Mouse (Mus musculus) embryonic facial prominence, embryonic 15.5 days (tissue): ENCODE measurements around the gene Adcy5. TPM values are rescaled to one million over a fixed set of nuclear protein-coding genes. Genes with fewer than 3 reads are reported as not detected.

ENCODE experiments used
- ATAC-seq: fragments of 200-750 bp; cut with Nextera tagmentation; 2 replicates; pipeline ENCODE4 v1.8.0; 2017; ENCODE audit warnings: low read depth, moderate TSS enrichment; ENCODE audit not compliant: insufficient number of reproducible peaks, low FRiP score, low TSS enrichment
- H3K27ac ChIP-seq: fragments of 300-500 bp; sonication (generic); replicated peaks from 2 replicates; pipeline ENCODE4 v1.5.1; 2015; ENCODE audit warnings: mild to moderate bottlenecking, inconsistent platforms
- H3K27me3 ChIP-seq: fragments of 300-500 bp; sonication (generic); 2 replicates; pipeline ENCODE4 v1.6.1; 2015; ENCODE audit warnings: inconsistent platforms
- H3K36me3 ChIP-seq: fragments of 300-500 bp; sonication (generic); 2 replicates; pipeline ENCODE4 v1.6.1; 2015; ENCODE audit warnings: mild to moderate bottlenecking, inconsistent platforms
- H3K4me1 ChIP-seq: fragments of 300-500 bp; sonication (generic); 2 replicates; pipeline ENCODE4 v1.6.1; 2015; ENCODE audit warnings: inconsistent platforms
- H3K4me2 ChIP-seq: fragments of 300-500 bp; sonication (generic); replicated peaks from 2 replicates; pipeline ENCODE4 v1.6.1; 2015; ENCODE audit warnings: mild to moderate bottlenecking, inconsistent platforms
- H3K4me3 ChIP-seq: fragments of 300-500 bp; sonication (generic); replicated peaks from 2 replicates; pipeline ENCODE4 v1.5.1; 2015; ENCODE audit warnings: mild to moderate bottlenecking, inconsistent platforms
- H3K9ac ChIP-seq: fragments of 300-500 bp; sonication (generic); 2 replicates; pipeline ENCODE4 v1.6.1; 2015; ENCODE audit warnings: inconsistent platforms
- H3K9me3 ChIP-seq: fragments of 300-500 bp; sonication (generic); replicated peaks from 2 replicates; pipeline ENCODE4 v1.6.1; 2016; ENCODE audit warnings: inconsistent platforms
- whole genome bisulfite sequencing: fragments of 180-500 bp; shearing (Covaris S2); methylation state at CpG from one replicate; pipeline ENCODE4 v1.1.7; 2015; 5-methylcytosine and 5-hydroxymethylcytosine counted together
- polyA plus RNA-seq: library from polyadenylated mRNA; unstranded; fragments of >200 nt; fragmentation: Nextera tagmentation; extraction: Ambion mirVana; gene quantifications from 2 replicates; pipeline ENCODE4 v1.2.1, GENCODE M21; 2015

The Adcy5 gene
- polyA plus RNA-seq, 1 experiment from 2014 or later, result 3.3 TPM

DNA sequence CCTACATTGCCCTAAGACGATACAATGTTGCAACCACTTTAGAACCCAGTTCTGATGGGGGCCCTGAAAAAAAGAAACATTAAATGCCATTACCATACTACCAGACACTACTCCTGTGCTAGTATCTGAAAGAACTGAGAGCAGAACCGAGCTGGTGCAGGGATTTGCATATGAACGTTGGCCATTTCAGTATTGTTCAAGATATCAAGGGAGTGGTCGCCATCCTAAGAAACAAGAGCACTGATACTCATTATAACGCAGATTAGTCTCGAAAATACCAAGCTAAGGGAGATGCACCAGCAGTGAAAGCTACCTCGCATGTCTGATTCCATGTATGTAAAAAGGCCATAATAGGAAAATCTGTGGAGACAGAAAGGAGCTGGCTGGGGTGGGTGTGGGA, 82.4 kb downstream of the Adcy5 start:
- Histone ChIP-seq H3K4me3 (no peak overlapping the region), H3K4me2 (no peak overlapping the region), H3K9me3 (no peaks in the 10 kb centered on the region), H3K27ac (no peak overlapping the region), H3K9ac (no peak overlapping the region), H3K27me3 (no peaks in the 10 kb centered on the region), H3K4me1 (peaks cover 15% of the 10 kb centered on the region), H3K36me3 (no peaks in the 10 kb centered on the region)
- no peak for ATAC-seq
- WGBS, result 87% methylated on average over 7 of the region's 7 CpGs

DNA sequence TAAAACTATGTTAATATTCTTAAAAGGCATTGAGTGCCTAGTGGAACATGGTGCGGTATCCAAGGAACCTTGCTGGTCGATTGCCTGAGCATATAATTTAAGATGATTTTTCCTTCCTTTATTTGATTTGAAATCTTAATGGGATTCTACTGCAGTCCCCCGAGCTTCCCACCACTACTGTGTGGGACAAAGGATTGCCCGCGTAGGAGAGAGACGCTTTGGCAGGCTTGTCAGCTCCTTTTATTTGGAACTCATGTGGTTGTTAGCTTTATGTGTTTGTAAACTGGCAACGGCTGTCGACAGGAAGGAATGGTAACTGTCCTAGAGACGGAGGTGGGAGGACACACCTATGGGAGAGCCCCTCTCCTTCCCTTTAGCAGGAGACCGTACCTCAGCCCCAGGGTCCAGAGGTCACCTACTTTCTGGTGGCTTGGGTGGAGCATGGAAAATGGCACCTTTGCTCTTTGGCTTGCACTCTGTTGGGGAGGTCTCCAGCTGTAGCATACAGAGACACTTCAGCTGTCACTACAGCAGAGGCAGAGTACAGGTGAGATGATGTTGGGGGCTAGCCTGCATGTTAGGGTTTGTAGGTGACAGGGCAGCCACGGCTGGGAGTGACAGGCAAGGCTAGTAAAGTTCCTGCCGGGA, 84.8 kb downstream of the Adcy5 start:
- Histone ChIP-seq H3K27me3 (no peaks in the 10 kb centered on the region), H3K4me3 (no peak overlapping the region), H3K4me1 (peaks cover 14% of the 10 kb centered on the region; the same call in 1 of the 2 replicates), H3K36me3 (no peaks in the 10 kb centered on the region), H3K9me3 (no peaks in the 10 kb centered on the region), H3K27ac (no peak overlapping the region), H3K4me2 (no peak overlapping the region), H3K9ac (no peak overlapping the region)
- 63% methylated on average over 12 of the region's 12 CpGs for WGBS
- ATAC-seq, result no peak

DNA sequence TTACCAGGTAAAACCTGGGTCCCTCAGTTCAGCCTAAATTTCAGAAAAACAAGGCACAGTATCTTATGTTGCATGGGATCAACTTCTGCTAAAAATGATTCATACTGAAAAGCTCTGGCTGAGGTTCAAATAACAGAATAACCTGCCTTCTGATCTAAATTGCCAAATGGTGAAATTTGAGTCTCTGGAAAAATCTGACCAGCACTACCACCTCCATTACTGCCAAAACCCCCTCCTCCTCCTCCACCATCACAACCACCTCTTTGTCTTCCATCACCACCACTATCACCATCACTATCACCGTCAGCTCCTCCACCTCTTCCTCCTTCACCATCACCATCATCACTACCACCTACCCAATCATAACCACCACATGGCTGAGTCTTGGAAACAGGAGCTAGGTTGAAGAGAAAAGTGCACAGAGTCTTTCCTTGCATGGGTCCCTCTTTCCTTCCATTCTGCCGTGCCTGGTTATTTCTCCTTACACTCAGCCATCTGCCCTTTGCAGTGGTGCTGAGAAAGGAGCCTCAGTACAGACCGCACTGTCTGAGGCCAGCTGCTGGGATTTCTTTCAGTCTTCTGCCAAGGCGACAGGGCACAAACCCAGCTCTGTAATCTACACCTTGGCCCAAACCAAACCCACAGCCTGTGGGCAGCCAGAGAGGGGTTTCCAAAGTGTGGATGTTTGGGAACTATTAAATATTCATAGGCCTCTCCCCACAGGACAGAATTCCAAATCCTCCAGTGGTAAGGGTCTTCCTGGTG, 85.5 kb downstream of the Adcy5 start:
- Histone ChIP-seq H3K4me3 (no peak overlapping the region), H3K4me2 (no peak overlapping the region), H3K27ac (0 out of 2 replicates have a peak overlapping the region, but pooled peaks have one; percentile 40), H3K4me1 (peaks cover 14% of the 10 kb centered on the region; the same call in 1 of the 2 replicates), H3K9ac (no peak overlapping the region), H3K9me3 (no peaks in the 10 kb centered on the region), H3K27me3 (no peaks in the 10 kb centered on the region), H3K36me3 (no peaks in the 10 kb centered on the region)
- ATAC-seq, result peak; percentile 86
- WGBS, result 55% methylated on average over 4 of the region's 4 CpGs

DNA sequence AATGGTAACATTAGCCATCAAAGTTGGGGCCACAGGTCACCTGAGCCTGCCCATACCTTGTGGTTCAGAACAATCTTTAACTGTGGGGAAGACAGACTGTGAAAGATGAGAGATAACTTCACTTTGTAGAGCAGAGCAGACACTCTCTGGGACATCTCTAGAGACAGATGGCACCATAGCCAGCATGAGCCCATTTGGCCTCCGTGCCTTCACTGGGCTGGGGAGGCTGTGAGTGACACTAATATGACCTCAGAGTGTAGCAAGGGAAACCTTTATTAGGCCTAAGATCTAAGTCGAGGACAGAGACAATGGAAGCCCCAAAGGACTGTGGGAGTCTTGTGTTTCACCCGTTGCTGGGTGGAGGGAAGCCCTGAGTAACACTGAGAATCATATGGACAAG, 92.7 kb downstream of the Adcy5 start:
- no peak overlapping the region for H3K4me2 ChIP-seq
- no peaks in the 10 kb centered on the region for H3K9me3 ChIP-seq
- ATAC-seq, result no peak
- no peak overlapping the region for H3K27ac ChIP-seq
- no peak overlapping the region for H3K4me3 ChIP-seq
- no peak overlapping the region for H3K9ac ChIP-seq
- peaks cover 9% of the 10 kb centered on the region for H3K4me1 ChIP-seq
- H3K27me3 ChIP-seq, result no peaks in the 10 kb centered on the region
- WGBS, result 69% methylated on average over 3 of the region's 3 CpGs
- no peaks in the 10 kb centered on the region for H3K36me3 ChIP-seq

DNA sequence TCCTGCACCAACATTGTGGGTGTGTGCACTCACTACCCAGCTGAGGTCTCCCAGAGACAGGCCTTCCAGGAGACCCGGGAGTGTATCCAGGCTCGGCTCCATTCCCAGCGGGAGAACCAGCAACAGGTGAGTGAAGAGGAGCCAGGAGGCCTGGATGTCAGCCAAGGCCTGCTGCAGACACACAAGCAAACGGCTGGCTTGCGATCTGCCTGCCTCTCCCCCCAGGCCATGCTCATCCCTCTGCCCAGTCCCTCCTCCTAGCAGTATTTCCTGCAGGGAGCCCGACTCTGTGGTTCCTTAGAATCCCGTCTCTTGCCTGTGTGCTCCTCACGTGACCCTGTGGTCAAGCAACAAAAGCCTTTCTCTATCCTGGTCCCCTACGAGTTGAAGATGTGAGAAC, 94.1 kb downstream of the Adcy5 start:
- Histone ChIP-seq H3K27ac (no peak overlapping the region), H3K4me1 (peaks cover 9% of the 10 kb centered on the region), H3K4me3 (no peak overlapping the region), H3K36me3 (no peaks in the 10 kb centered on the region), H3K27me3 (no peaks in the 10 kb centered on the region), H3K4me2 (no peak overlapping the region), H3K9ac (no peak overlapping the region), H3K9me3 (no peaks in the 10 kb centered on the region)
- ATAC-seq, result peak; percentile 61
- 19% methylated on average over 9 of the region's 9 CpGs for WGBS

DNA sequence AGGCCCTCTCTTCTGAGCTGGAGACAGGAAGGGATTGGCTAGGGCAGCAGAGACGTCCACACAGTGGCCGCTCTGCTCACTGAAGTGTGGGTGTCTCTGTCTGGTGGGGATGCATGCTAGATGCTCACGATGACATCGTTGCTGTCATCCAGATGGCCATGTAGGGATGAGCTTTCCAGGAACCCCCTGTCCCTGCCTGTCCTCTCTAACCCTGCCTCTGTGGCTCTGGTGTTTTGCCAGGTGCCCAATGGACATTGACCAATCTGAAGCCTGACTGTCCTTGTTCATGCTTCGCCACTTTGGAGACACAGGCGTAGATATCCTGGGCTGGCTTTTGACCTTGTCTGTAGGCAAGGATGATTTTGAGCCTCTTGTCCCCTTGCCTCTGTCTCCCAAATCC, 95.1 kb downstream of the Adcy5 start:
- H3K4me2 ChIP-seq, result no peak overlapping the region
- H3K27me3 ChIP-seq, result no peaks in the 10 kb centered on the region
- H3K27ac ChIP-seq, result no peak overlapping the region
- no peak for ATAC-seq
- H3K9me3 ChIP-seq, result no peaks in the 10 kb centered on the region
- peaks cover 9% of the 10 kb centered on the region for H3K4me1 ChIP-seq
- no peaks in the 10 kb centered on the region for H3K36me3 ChIP-seq
- H3K9ac ChIP-seq, result no peak overlapping the region
- no peak overlapping the region for H3K4me3 ChIP-seq
- 87% methylated on average over 6 of the region's 6 CpGs for WGBS

DNA sequence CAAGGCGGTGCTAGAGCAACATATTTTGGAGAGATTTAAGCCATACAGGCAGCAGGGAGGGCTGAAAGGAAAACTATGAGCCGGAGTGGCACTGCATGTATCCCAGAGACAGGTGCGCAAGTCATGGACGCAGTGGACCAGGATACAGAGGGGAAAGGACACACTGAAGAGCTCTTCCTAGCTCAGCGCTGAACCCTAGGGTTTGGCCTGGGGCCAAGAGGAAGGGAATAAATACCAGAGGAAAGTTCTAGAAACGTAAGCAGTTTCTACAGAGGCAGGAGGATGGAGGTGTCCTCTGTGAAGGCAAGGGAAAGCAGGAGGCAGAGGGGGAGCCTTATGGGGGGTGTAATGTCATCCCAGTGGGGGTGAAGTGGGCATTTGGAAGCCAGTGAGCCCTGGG, 97.0 kb downstream of the Adcy5 start:
- Histone ChIP-seq H3K27ac (no peak overlapping the region), H3K9me3 (no peaks in the 10 kb centered on the region), H3K36me3 (no peaks in the 10 kb centered on the region), H3K4me1 (peaks cover 9% of the 10 kb centered on the region), H3K4me2 (no peak overlapping the region), H3K4me3 (no peak overlapping the region), H3K27me3 (no peaks in the 10 kb centered on the region), H3K9ac (no peak overlapping the region)
- no peak for ATAC-seq
- 72% methylated on average over 6 of the region's 6 CpGs for WGBS

DNA sequence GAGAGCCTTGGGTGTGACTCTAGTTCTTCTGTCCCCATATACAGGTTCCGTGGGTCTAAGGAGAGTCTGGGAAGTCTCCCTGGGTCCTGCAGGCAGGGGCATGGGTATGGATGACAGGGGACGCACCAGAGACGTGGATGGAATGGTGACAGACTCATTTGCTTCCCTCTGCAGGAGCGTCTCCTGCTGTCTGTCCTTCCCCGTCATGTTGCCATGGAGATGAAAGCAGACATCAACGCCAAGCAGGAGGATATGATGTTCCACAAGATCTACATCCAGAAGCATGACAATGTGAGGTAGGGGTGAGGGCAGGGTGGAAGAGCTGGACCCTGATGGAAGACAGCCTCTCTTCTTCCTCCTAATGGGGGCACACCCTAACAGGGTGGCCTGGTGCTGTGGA, 98.3 kb downstream of the Adcy5 start:
- no peaks in the 10 kb centered on the region for H3K36me3 ChIP-seq
- no peak for ATAC-seq
- no peaks in the 10 kb centered on the region for H3K9me3 ChIP-seq
- peaks cover 9% of the 10 kb centered on the region for H3K4me1 ChIP-seq
- no peak overlapping the region for H3K27ac ChIP-seq
- H3K4me2 ChIP-seq, result no peak overlapping the region
- H3K27me3 ChIP-seq, result no peaks in the 10 kb centered on the region
- H3K9ac ChIP-seq, result no peak overlapping the region
- WGBS, result 58% methylated on average over 6 of the region's 6 CpGs
- no peak overlapping the region for H3K4me3 ChIP-seq

DNA sequence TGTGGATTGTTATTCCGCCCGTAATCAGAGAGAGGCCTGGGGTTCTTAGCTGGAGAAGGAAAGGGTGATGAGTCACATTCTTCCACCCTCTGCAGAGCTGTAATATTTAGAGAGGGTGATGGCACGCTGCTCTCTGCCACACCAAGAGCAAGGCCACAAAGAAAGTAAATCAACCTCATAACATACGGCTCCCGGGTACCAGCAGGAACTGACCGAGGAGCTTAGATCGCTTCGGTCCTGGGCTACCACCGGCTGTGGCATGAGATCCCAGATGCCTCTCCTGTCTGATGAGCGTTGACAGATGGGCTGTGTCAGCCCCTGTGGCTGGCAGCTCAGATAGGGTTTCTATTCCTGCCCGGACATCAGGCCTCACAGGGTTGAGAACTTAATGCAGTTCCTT, 101.3 kb downstream of the Adcy5 start:
- 58% methylated on average over 11 of the region's 11 CpGs for WGBS
- Histone ChIP-seq H3K4me1 (no peaks in the 10 kb centered on the region), H3K27me3 (no peaks in the 10 kb centered on the region), H3K27ac (no peak overlapping the region), H3K36me3 (no peaks in the 10 kb centered on the region), H3K4me2 (no peak overlapping the region), H3K9ac (no peak overlapping the region), H3K9me3 (no peaks in the 10 kb centered on the region), H3K4me3 (no peak overlapping the region)
- ATAC-seq, result 0 out of 2 replicates have a peak, but pooled peaks have one; percentile 37

DNA sequence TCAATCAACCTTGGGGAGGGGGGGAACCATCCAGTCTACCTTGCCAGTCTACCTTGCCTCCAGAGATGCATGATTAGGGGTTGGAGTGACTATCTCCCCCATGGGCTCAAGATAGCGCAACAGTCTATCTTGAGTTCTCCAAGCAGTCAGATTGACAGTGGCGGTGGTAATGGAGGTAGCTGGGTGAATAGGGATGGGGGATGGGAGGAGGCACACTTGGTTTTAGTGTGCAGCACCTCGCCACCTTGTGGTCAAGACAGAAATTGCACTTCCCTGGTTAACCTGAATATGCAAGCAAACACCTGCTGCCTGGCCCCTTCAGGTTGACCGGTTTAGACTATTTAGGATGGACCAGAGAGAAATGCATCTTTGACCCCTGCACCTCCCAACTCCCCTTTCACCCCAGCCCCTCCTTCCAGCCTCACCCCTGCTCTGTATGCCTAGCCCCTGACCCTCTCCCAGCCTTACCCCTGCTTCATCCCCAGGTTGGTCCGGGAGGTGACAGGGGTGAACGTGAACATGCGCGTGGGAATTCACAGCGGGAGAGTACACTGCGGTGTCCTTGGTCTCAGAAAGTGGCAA, 115.8 kb downstream of the Adcy5 start:
- no peaks in the 10 kb centered on the region for H3K36me3 ChIP-seq
- no peaks in the 10 kb centered on the region; the same call in 1 of the 2 replicates for H3K27me3 ChIP-seq
- H3K9ac ChIP-seq, result no peak overlapping the region
- H3K9me3 ChIP-seq, result no peaks in the 10 kb centered on the region
- H3K4me2 ChIP-seq, result no peak overlapping the region
- peaks cover 12% of the 10 kb centered on the region for H3K4me1 ChIP-seq
- H3K27ac ChIP-seq, result no peak overlapping the region
- no peak overlapping the region for H3K4me3 ChIP-seq
- WGBS, result 37% methylated on average over 10 of the region's 10 CpGs
- ATAC-seq, result no peak

DNA sequence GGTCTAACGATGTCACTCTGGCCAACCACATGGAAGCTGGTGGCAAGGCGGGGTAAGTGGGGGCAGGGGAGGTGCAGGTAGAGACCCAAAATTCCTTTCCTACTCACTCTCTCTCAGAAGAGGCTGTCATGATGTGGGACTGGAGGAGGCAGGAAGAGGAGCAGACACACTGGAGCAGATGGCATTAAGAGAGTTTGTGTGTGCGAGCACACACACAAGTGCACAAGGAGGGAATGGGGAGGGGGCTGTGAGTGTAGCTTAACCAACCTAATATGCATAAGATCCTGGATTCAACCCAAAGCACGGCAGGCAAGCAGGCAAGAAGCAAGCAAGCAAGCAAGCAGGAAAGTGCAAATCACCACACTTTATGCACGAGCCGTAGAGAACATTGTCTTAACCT, 116.3 kb downstream of the Adcy5 start:
- H3K9me3 ChIP-seq, result no peaks in the 10 kb centered on the region
- H3K4me3 ChIP-seq, result no peak overlapping the region
- 70% methylated on average over 6 of the region's 6 CpGs for WGBS
- peaks cover 12% of the 10 kb centered on the region for H3K4me1 ChIP-seq
- no peak overlapping the region for H3K4me2 ChIP-seq
- H3K27ac ChIP-seq, result no peak overlapping the region
- no peaks in the 10 kb centered on the region; the same call in 1 of the 2 replicates for H3K27me3 ChIP-seq
- no peak overlapping the region for H3K9ac ChIP-seq
- no peaks in the 10 kb centered on the region for H3K36me3 ChIP-seq
- no peak for ATAC-seq
